Mouse (Mus musculus) megakaryocyte, embryonic 14.5 days (primary cell): Measurements from ENCODE around the gene Il6ra.

Source experiments
- FLI1 ChIP-seq: IDR thresholded peaks from 2 replicates; pipeline ENCODE4 v1.6.1; 2012; ENCODE audit warnings: low read length, inconsistent platforms, mixed read lengths
- GATA1 ChIP-seq: IDR thresholded peaks from 3 replicates; pipeline ENCODE4 v1.6.1; 2012; ENCODE audit warnings: mixed read lengths, low read length, inconsistent platforms, borderline replicate concordance

GRCm38 (mm10) chr3:89879326-89879725 lies 33.7 kb downstream of the Il6ra start:
- no peak for TF ChIP-seq GATA1
- no peak for TF ChIP-seq FLI1
